ENCODE assay signal across 29 mouse cellular contexts in genomic region chr19:24321900-24322311, GRCm38 (mm10). TPM values are rescaled to one million over a fixed set of nuclear protein-coding genes. Genes with fewer than 3 reads are reported as not detected.
A peak's percentile ranks its signal among the peaks of the same experiment; 100 is the strongest.
DNase-seq lines count a peak whose midpoint lies in the region; ATAC-seq and TF ChIP-seq lines count a peak whose summit lies in the region.
"Had no signal": no experiment of that assay in that cellular context is flagged by ENCODE, and none has a peak within 500 bp of the region (broad histone marks: within the 10 kb centered on the region; RNA-seq: fewer than 3 reads in every experiment).

No protein-coding gene starts in this region.

- H3K4me2 ChIP-seq in lung, embryonic 15.5 days = no peak overlapping the region
- H3K4me2 ChIP-seq in heart, embryonic 14.5 days (ENCODE audit: low read length) = no peak overlapping the region
- H3K4me2 ChIP-seq in neural tube, embryonic 15.5 days = no peak overlapping the region
- H3K4me2 ChIP-seq: embryonic facial prominence, embryonic 13.5 days; forebrain, embryonic 12.5 days; hindbrain, embryonic 15.5 days; intestine, embryonic 15.5 days; liver, embryonic 13.5 days; neural tube, embryonic 13.5 days had no signal

- DNase-seq in lung, postnatal 25 days (ENCODE audit: low spot score) = no peak
- peak in 1 of 2 experiments; percentile 61 for DNase-seq in heart, adult 2 months
- peak; percentile 28 for DNase-seq in lung, postnatal 10 days
- no peak for DNase-seq in spleen, postnatal 4 days (ENCODE audit: low spot score in 2 of 2)
- DNase-seq: adrenal gland, postnatal 10 days; B cell, adult 2 months; cerebellum, adult 8-10 months; cerebellum, postnatal 36 days; embryo, embryonic 11 days; gastrocnemius, adult 2 months; kidney, adult 8-10 months; kidney, postnatal 4 days; liver, embryonic 13.5 days; right cerebral cortex, postnatal 4 days had no signal

- no peak for TF ChIP-seq POLR2A in heart, adult 2 months (IDR thresholded peaks at IDR 0.05; ENCODE audit: insufficient read depth, low read depth, low read length)

- H3K9me3 ChIP-seq in lung, embryonic 15.5 days = no peaks in the 10 kb centered on the region
- H3K9me3 ChIP-seq in heart, embryonic 14.5 days (ENCODE audit: control insufficient read depth, low read length) = no peaks in the 10 kb centered on the region
- no peaks in the 10 kb centered on the region for H3K9me3 ChIP-seq in neural tube, embryonic 15.5 days (replicated peaks)
- H3K9me3 ChIP-seq: embryonic facial prominence, embryonic 13.5 days; forebrain, embryonic 12.5 days; G1E; hindbrain, embryonic 15.5 days; intestine, embryonic 15.5 days; liver, embryonic 13.5 days; neural tube, embryonic 13.5 days had no signal

- H3K4me1 ChIP-seq in lung, embryonic 15.5 days = peaks cover 25% of the 10 kb centered on the region
- H3K4me1 ChIP-seq in heart, adult 2 months (ENCODE audit: control insufficient read depth, insufficient read depth, low read length) = peaks cover 2% of the 10 kb centered on the region; the same call in 1 of the 2 replicates
- H3K4me1 ChIP-seq in heart, embryonic 14.5 days (ENCODE audit: control insufficient read depth in 2 of 2, insufficient read depth in 2 of 2, low read length in 2 of 2) = peaks cover 17 to 18% of the 10 kb centered on the region in 2 experiments; a peak in 3 of 4 replicates
- H3K4me1 ChIP-seq in neural tube, embryonic 15.5 days = peaks cover 10% of the 10 kb centered on the region
- H3K4me1 ChIP-seq: liver, embryonic 13.5 days had no signal

- TF ChIP-seq EP300 in heart, adult 2 months (IDR thresholded peaks at IDR 0.05; ENCODE audit: insufficient read depth, low read depth, low read length) = 0 out of 2 replicates have a peak, but pooled peaks have one; percentile 57

- H3K27me3 ChIP-seq in lung, embryonic 15.5 days = no peaks in the 10 kb centered on the region
- no peaks in the 10 kb centered on the region for H3K27me3 ChIP-seq in heart, adult 2 months (ENCODE audit: control insufficient read depth, insufficient read depth, low read length)
- H3K27me3 ChIP-seq in heart, embryonic 14.5 days (ENCODE audit: control insufficient read depth, insufficient read depth, low read length) = no peaks in the 10 kb centered on the region
- no peaks in the 10 kb centered on the region for H3K27me3 ChIP-seq in neural tube, embryonic 15.5 days (replicated peaks)
- H3K27me3 ChIP-seq: CH12.LX; embryonic facial prominence, embryonic 13.5 days; forebrain, embryonic 12.5 days; hindbrain, embryonic 15.5 days; intestine, embryonic 15.5 days; liver, embryonic 13.5 days had no signal

- 73% methylated on average over 8 of the region's 8 CpGs for WGBS in lung, embryonic 15.5 days
- WGBS in heart, adult 2 months = 52% methylated on average over 8 of the region's 8 CpGs
- 59% methylated on average over 8 of the region's 8 CpGs for WGBS in heart, embryonic 14.5 days
- WGBS in neural tube, embryonic 15.5 days = 82% methylated on average over 8 of the region's 8 CpGs

- intact Hi-C loops in heart, adult 2 months (cut with DNase I) = loop anchor here (2.0 kb wide), 1 partner anchor 19 kb away; no protein-coding TSS in a partner anchor

- no peak for TF ChIP-seq CTCF in heart, adult 2 months (IDR thresholded peaks at IDR 0.05)

- no peaks in the 10 kb centered on the region for H3K36me3 ChIP-seq in lung, embryonic 15.5 days
- H3K36me3 ChIP-seq in heart, adult 2 months (ENCODE audit: control insufficient read depth, insufficient read depth, low read length) = peaks cover 2% of the 10 kb centered on the region; the same call in 1 of the 2 replicates
- no peaks in the 10 kb centered on the region for H3K36me3 ChIP-seq in heart, embryonic 14.5 days (ENCODE audit: control insufficient read depth, insufficient read depth, low read length)
- no peaks in the 10 kb centered on the region for H3K36me3 ChIP-seq in neural tube, embryonic 15.5 days
- H3K36me3 ChIP-seq: embryonic facial prominence, embryonic 13.5 days; forebrain, embryonic 12.5 days; hindbrain, embryonic 15.5 days; intestine, embryonic 15.5 days; liver, embryonic 13.5 days; neural tube, embryonic 13.5 days had no signal

- no peak for ATAC-seq in lung, embryonic 15.5 days (ENCODE audit: borderline replicate concordance, extremely low read depth, low FRiP score, low TSS enrichment)
- ATAC-seq in heart, embryonic 14.5 days (ENCODE audit: insufficient number of reproducible peaks, insufficient read depth, low FRiP score, low read depth) = no peak
- no peak for ATAC-seq in neural tube, embryonic 15.5 days (ENCODE audit: low FRiP score)
- ATAC-seq: intestine, embryonic 15.5 days; midbrain, embryonic 16.5 days had no signal

- H3K4me3 ChIP-seq in lung, embryonic 15.5 days = no peak overlapping the region
- no peak overlapping the region for H3K4me3 ChIP-seq in heart, adult 2 months
- no peak overlapping the region for H3K4me3 ChIP-seq in heart, embryonic 14.5 days (ENCODE audit: control insufficient read depth in 1 of 2, insufficient read depth in 1 of 2, low read depth in 1 of 2, low read length in 2 of 2)
- no peak overlapping the region for H3K4me3 ChIP-seq in neural tube, embryonic 15.5 days (replicated peaks)
- H3K4me3 ChIP-seq: embryonic facial prominence, embryonic 13.5 days; erythroblast, embryonic 14.5 days; forebrain, embryonic 12.5 days; gastrocnemius, adult 2 months; hindbrain, embryonic 15.5 days; intestine, embryonic 15.5 days; liver, embryonic 13.5 days; myocyte; neural tube, embryonic 13.5 days had no signal

- no peaks in the 10 kb centered on the region for H3K79me2 ChIP-seq in heart, adult 2 months (replicated peaks; ENCODE audit: control insufficient read depth, insufficient read depth, low read length)

- no peak overlapping the region for H3K9ac ChIP-seq in lung, embryonic 15.5 days
- no peak overlapping the region for H3K9ac ChIP-seq in heart, adult 2 months (ENCODE audit: low read depth, low read length)
- H3K9ac ChIP-seq in heart, embryonic 14.5 days (ENCODE audit: low read length) = no peak overlapping the region
- no peak overlapping the region for H3K9ac ChIP-seq in neural tube, embryonic 15.5 days (replicated peaks)
- H3K9ac ChIP-seq: embryonic facial prominence, embryonic 13.5 days; forebrain, embryonic 12.5 days; hindbrain, embryonic 15.5 days; intestine, embryonic 15.5 days; liver, embryonic 13.5 days; neural tube, embryonic 13.5 days had no signal

- H3K27ac ChIP-seq in lung, embryonic 15.5 days = peak overlapping the region; percentile 74
- peak overlapping the region; percentile 74 for H3K27ac ChIP-seq in heart, adult 2 months
- peak overlapping the region; percentile 55 to 65 for H3K27ac ChIP-seq in heart, embryonic 14.5 days (replicated peaks in 1 of 2; ENCODE audit: control insufficient read depth in 1 of 2, insufficient read depth in 1 of 2, low read depth in 2 of 2, low read length in 2 of 2)
- no peak overlapping the region for H3K27ac ChIP-seq in neural tube, embryonic 15.5 days (replicated peaks)
- H3K27ac ChIP-seq: embryonic facial prominence, embryonic 13.5 days; forebrain, embryonic 12.5 days; gastrocnemius, adult 2 months; hindbrain, embryonic 15.5 days; intestine, embryonic 15.5 days; liver, embryonic 13.5 days; macrophage; neural tube, embryonic 13.5 days; stomach, postnatal 0 days had no signal

RNA-seq across cellular contexts. Expression of gene Fxn, which starts 41.5 kb away (rescaled TPM):
- 52.3 and 54.6 TPM in 2 replicates for polyA plus RNA-seq in lung, embryonic 15.5 days (2015; fragmentation: Nextera tagmentation; extraction: Ambion mirVana)
- 10 to 100 TPM; 26.6 to 33.0 TPM for total RNA-seq in heart, adult 2 months (2021)
- polyA plus RNA-seq in heart, adult 2 months (2012; rRNA removed) = 28.3 and 35.6 TPM in 2 replicates
- 60.4 and 64.6 TPM in 2 replicates for polyA plus RNA-seq in heart, embryonic 14.5 days (2014; fragmentation: Nextera tagmentation; extraction: Ambion mirVana)
- polyA plus RNA-seq in neural tube, embryonic 15.5 days (2015; fragmentation: Nextera tagmentation; extraction: Ambion mirVana) = 42.4 and 45.2 TPM in 2 replicates
